Mouse (Mus musculus) forebrain, postnatal 0 days (tissue): Measurements from ENCODE around the gene Kndc1. TPM values are rescaled to one million over a fixed set of nuclear protein-coding genes. Genes with fewer than 3 reads are reported as not detected.

Experiments used
- ATAC-seq: fragments of 200-750 bp; cut with Nextera tagmentation; 2 replicates; pipeline ENCODE4 v1.8.0; 2017; ENCODE audit warnings: mild to moderate bottlenecking, moderate library complexity
- DNase-seq: peaks from one replicate; pipeline ENCODE4 v3.0.0-alpha.2; 2015
- H3K27ac ChIP-seq: fragments of 300-500 bp; sonication (generic); 2 replicates; pipeline ENCODE4 v1.5.1; 2014; ENCODE audit warnings: low read depth, mild to moderate bottlenecking, antibody characterized with exemption, low read length, moderate library complexity, mixed read lengths
- H3K27me3 ChIP-seq: fragments of 300-500 bp; sonication (generic); 2 replicates; pipeline ENCODE4 v1.6.1; 2014; ENCODE audit warnings: mild to moderate bottlenecking, low read length, mixed read lengths; ENCODE audit not compliant: insufficient read depth
- H3K36me3 ChIP-seq: fragments of 300-500 bp; sonication (generic); 2 replicates; pipeline ENCODE4 v1.6.1; 2014; ENCODE audit warnings: mild to moderate bottlenecking, moderate library complexity; ENCODE audit not compliant: insufficient read depth
- H3K4me1 ChIP-seq: fragments of 300-500 bp; sonication (generic); 2 replicates; pipeline ENCODE4 v1.6.1; 2014; ENCODE audit warnings: antibody characterized with exemption; ENCODE audit not compliant: insufficient read depth
- H3K4me2 ChIP-seq: fragments of 300-500 bp; sonication (generic); 2 replicates; pipeline ENCODE4 v1.6.1; 2014; ENCODE audit warnings: low read depth, mild to moderate bottlenecking, moderate library complexity
- H3K4me3 ChIP-seq: fragments of 300-500 bp; sonication (generic); 2 replicates; pipeline ENCODE4 v1.5.1; 2014; ENCODE audit warnings: low read depth, low read length, mixed read lengths
- H3K9ac ChIP-seq: fragments of 300-500 bp; sonication (generic); 2 replicates; pipeline ENCODE4 v1.6.1; 2014; ENCODE audit warnings: mild to moderate bottlenecking
- H3K9me3 ChIP-seq: fragments of 300-500 bp; sonication (generic); 2 replicates; pipeline ENCODE4 v1.6.1; 2016; ENCODE audit warnings: low read length
- CTCF ChIP-seq: sonication (generic); IDR thresholded peaks from 2 replicates; pipeline ENCODE4 v1.5.1; 2016; ENCODE audit warnings: antibody characterized with exemption, control low read depth, low read depth
- WGBS: fragments of 180-500 bp; shearing (Covaris S2); extraction: QIAGEN DNeasy Blood & Tissue Kit; methylation state at CpG from one replicate; pipeline ENCODE4 v1.1.7; 2014; 5-methylcytosine and 5-hydroxymethylcytosine counted together
- polyA plus RNA-seq: library from polyadenylated mRNA; unstranded; fragments of >200 nt; fragmentation: Nextera tagmentation; extraction: Ambion mirVana; gene quantifications from 2 replicates; pipeline ENCODE4 v1.2.1, GENCODE M21; 2015
- total RNA-seq: library from RNA; depleted of rRNA; stranded (reverse); fragments of >200 nt; gene quantifications from 2 replicates; pipeline ENCODE4 v1.2.3, GENCODE M21; 2014

Gene Kndc1
- total and polyA plus RNA-seq, 2 experiments from 2014 or later: 10.0 to 48.4 TPM

- Histone ChIP-seq H3K9ac (no peak overlapping the region), H3K4me2 (no peak overlapping the region), H3K4me3 (no peak overlapping the region), H3K27ac (no peak overlapping the region), H3K4me1 (0 out of 2 replicates have a peak, but pooled peaks cover 5% of the 10 kb centered on the region), H3K36me3 (no peaks in the 10 kb centered on the region), H3K9me3 (no peaks in the 10 kb centered on the region), H3K27me3 (peaks cover 8% of the 10 kb centered on the region; the same call in 1 of the 2 replicates)
- no peak for TF ChIP-seq CTCF
- 47% methylated on average over 5 of the region's 5 CpGs for WGBS
- ATAC-seq: no peak
- no peak for DNase-seq
Observed at GRCm38 (mm10) chr7:139891779-139892178, 2.7 kb upstream of the Kndc1 start.

DNA sequence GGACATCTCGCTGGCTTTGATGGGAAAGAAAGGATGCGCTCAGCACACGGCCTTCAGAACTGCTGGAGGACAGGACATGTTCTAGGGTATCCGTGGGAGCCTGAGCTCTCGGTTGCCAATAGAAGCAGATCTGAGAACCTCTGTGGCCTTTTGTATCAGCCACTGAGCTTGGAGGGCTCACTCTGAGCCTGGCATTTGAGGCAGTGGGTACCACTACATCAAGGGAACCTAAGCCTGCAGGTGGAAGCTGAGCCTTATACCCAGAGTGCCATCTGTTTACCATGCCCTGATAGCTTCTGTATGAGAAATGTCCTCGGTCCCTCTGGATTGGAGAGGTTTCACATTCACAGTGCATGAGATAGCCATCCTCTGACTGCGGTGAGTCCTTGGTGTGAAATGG is 1.8 kb downstream of the Kndc1 start:
- peak overlapping the region; percentile 92 for H3K4me2 ChIP-seq
- WGBS: 75% methylated on average over 7 of the region's 7 CpGs
- DNase-seq (no peak), ATAC-seq (no peak)
- no peak for TF ChIP-seq CTCF
- 0 out of 2 replicates have a peak, but pooled peaks cover 5% of the 10 kb centered on the region for H3K4me1 ChIP-seq
- peaks cover 8% of the 10 kb centered on the region; the same call in 1 of the 2 replicates for H3K27me3 ChIP-seq
- no peaks in the 10 kb centered on the region for H3K9me3 ChIP-seq
- no peak overlapping the region for H3K9ac ChIP-seq
- no peak overlapping the region for H3K27ac ChIP-seq
- H3K4me3 ChIP-seq: no peak overlapping the region
- no peaks in the 10 kb centered on the region for H3K36me3 ChIP-seq

DNA sequence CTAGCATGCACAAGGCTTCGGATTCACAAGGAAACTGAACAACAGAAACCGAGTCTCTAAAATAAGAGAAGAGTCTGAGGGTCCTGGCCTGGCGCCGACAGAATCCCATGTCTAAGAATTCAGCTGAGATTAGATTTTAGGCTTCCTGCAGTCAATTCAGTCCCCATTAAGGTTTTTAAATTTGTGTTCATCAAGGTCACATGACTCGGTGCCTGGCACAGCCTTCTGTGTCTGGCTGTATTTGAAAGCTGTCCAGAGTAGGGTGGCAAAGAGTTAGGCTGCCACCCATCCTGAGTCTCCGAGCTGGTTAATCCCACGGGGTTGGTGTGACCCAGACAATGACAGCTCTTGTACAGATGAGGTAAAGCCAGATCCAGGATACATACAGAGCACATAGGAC is 2.3 kb downstream of the Kndc1 start:
- Histone ChIP-seq H3K4me3 (no peak overlapping the region), H3K36me3 (no peaks in the 10 kb centered on the region), H3K9ac (no peak overlapping the region), H3K27me3 (peaks cover 8% of the 10 kb centered on the region; the same call in 1 of the 2 replicates), H3K4me2 (no peak overlapping the region), H3K4me1 (0 out of 2 replicates have a peak, but pooled peaks cover 5% of the 10 kb centered on the region), H3K9me3 (no peaks in the 10 kb centered on the region), H3K27ac (no peak overlapping the region)
- ATAC-seq (no peak), DNase-seq (no peak)
- TF ChIP-seq CTCF: no peak
- WGBS: 77% methylated on average over 7 of the region's 7 CpGs

GRCm38 (mm10) chr7:139898606-139899005 is 4.1 kb downstream of the Kndc1 start:
- H3K9me3 ChIP-seq: no peaks in the 10 kb centered on the region
- ATAC-seq (no peak), DNase-seq (no peak)
- no peaks in the 10 kb centered on the region for H3K36me3 ChIP-seq
- H3K4me3 ChIP-seq: no peak overlapping the region
- peaks cover 3% of the 10 kb centered on the region; the same call in 1 of the 2 replicates for H3K27me3 ChIP-seq
- WGBS: 53% methylated on average over 2 of the region's 2 CpGs
- no peak for TF ChIP-seq CTCF
- H3K4me1 ChIP-seq: 0 out of 2 replicates have a peak, but pooled peaks cover 5% of the 10 kb centered on the region
- H3K4me2 ChIP-seq: no peak overlapping the region
- no peak overlapping the region for H3K9ac ChIP-seq
- no peak overlapping the region for H3K27ac ChIP-seq

DNA sequence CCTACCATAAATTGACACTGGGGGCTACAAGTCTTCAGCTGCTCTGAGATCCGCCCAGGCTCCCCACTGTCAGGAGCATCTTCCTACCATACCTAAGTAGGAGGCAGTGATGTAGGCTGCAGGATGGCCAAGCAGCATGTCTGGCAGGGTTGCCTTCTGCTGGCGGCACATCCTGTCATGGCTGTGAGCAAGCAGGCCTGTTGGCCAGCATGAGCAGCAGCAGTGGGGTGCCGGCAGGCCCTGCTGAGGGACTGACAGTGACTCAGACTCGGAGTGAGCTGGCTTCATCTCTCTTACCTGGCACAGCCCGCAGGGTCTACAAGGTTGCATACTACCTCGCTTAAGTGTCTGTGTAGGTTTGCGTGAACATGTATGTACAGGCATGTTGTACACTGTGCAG is 5.0 kb downstream of the Kndc1 start:
- 81% methylated on average over 7 of the region's 7 CpGs for WGBS
- Histone ChIP-seq H3K9me3 (no peaks in the 10 kb centered on the region), H3K4me2 (no peak overlapping the region), H3K36me3 (no peaks in the 10 kb centered on the region), H3K27ac (no peak overlapping the region), H3K4me3 (no peak overlapping the region), H3K4me1 (0 out of 2 replicates have a peak, but pooled peaks cover 5% of the 10 kb centered on the region), H3K9ac (no peak overlapping the region), H3K27me3 (no peaks in the 10 kb centered on the region)
- DNase-seq (no peak), ATAC-seq (no peak)
- no peak for TF ChIP-seq CTCF

- Histone ChIP-seq H3K27me3 (no peaks in the 10 kb centered on the region), H3K4me1 (peaks cover 2% of the 10 kb centered on the region; the same call in 1 of the 2 replicates), H3K36me3 (no peaks in the 10 kb centered on the region), H3K4me2 (no peak overlapping the region), H3K4me3 (no peak overlapping the region), H3K9me3 (no peaks in the 10 kb centered on the region), H3K27ac (no peak overlapping the region), H3K9ac (no peak overlapping the region)
- DNase-seq (no peak), ATAC-seq (no peak)
- TF ChIP-seq CTCF: no peak
- WGBS: 94% methylated on average over 7 of the region's 7 CpGs
Observed at GRCm38 (mm10) chr7:139900456-139900855, 6.0 kb downstream of the Kndc1 start.

- 86% methylated on average over 6 of the region's 6 CpGs for WGBS
Observed at GRCm38 (mm10) chr7:139900896-139901295, 6.4 kb downstream of the Kndc1 start.

More at GRCm38 (mm10) chr7:139900896-139901295, 6.4 kb downstream of the Kndc1 start:
- H3K27ac ChIP-seq: no peak overlapping the region
- TF ChIP-seq CTCF: no peak
- H3K9ac ChIP-seq: no peak overlapping the region
- no peaks in the 10 kb centered on the region for H3K36me3 ChIP-seq
- no peaks in the 10 kb centered on the region for H3K27me3 ChIP-seq
- H3K9me3 ChIP-seq: no peaks in the 10 kb centered on the region
- ATAC-seq: no peak
- no peak for DNase-seq
- H3K4me3 ChIP-seq: no peak overlapping the region
- no peaks in the 10 kb centered on the region; the same call in 1 of the 2 replicates for H3K4me1 ChIP-seq
- no peak overlapping the region for H3K4me2 ChIP-seq
